Mouse (Mus musculus) cerebellum, adult 2 months (tissue): ENCODE results near the gene Fam49a. TPM values are rescaled to one million over a fixed set of nuclear protein-coding genes. Genes with fewer than 3 reads are reported as not detected.

Experiments used
- DNase-seq, 2 experiments: peaks; one replicate each; pipeline ENCODE4 v3.0.0; 2021
- H3K27ac ChIP-seq: fragments of 200-500 bp; 2 replicates; pipeline ENCODE4 v1.5.1; 2012; ENCODE audit warnings: low read length, control low read depth, inconsistent platforms; ENCODE audit not compliant: insufficient read depth
- H3K27me3 ChIP-seq: fragments of 200-500 bp; 2 replicates; pipeline ENCODE4 v1.6.1; 2012; ENCODE audit warnings: inconsistent platforms, mild to moderate bottlenecking, low read length, moderate library complexity; ENCODE audit not compliant: control insufficient read depth, insufficient read depth
- H3K4me1 ChIP-seq: fragments of 200-500 bp; 2 replicates; pipeline ENCODE4 v1.6.1; 2011; ENCODE audit warnings: low read length; ENCODE audit not compliant: control insufficient read depth, insufficient read depth
- H3K4me3 ChIP-seq: fragments of 200-500 bp; replicated peaks from 2 replicates; pipeline ENCODE3; 2011; ENCODE audit warnings: mild to moderate bottlenecking, low read depth, low read length, control low read depth; ENCODE audit not compliant: insufficient read depth
- CTCF ChIP-seq: fragments of 200-500 bp; IDR thresholded peaks from 2 replicates; pipeline ENCODE4 v1.5.1; 2011; ENCODE audit warnings: low read depth, mild to moderate bottlenecking, control low read depth, low read length, moderate library complexity, borderline replicate concordance; ENCODE audit not compliant: insufficient read depth
- POLR2A ChIP-seq: fragments of 200-500 bp; IDR thresholded peaks from 2 replicates; pipeline ENCODE4 v1.6.1; 2011; ENCODE audit warnings: low read length, control low read depth, borderline replicate concordance; ENCODE audit not compliant: insufficient read depth
- WGBS: fragments of 180-500 bp; shearing (Covaris S2); methylation state at CpG from one replicate; pipeline ENCODE4 v1.1.7; 2018; 5-methylcytosine and 5-hydroxymethylcytosine counted together
- polyA plus RNA-seq: library from polyadenylated mRNA; depleted of rRNA; stranded (reverse); fragments of >200 nt; gene quantifications from 2 replicates; pipeline ENCODE4 v1.2.3, GENCODE M21; 2012

The Fam49a gene
- polyA plus RNA-seq, 1 experiment = 19.6 TPM

- Histone ChIP-seq H3K4me3 (no peak overlapping the region), H3K27me3 (no peaks in the 10 kb centered on the region), H3K27ac (no peak overlapping the region), H3K4me1 (peaks cover 19% of the 10 kb centered on the region; the same call in 1 of the 2 replicates)
- WGBS = 71% methylated on average over 10 of the region's 10 CpGs
- DNase-seq = no peak
- TF ChIP-seq POLR2A (no peak), CTCF (no peak)
Measured at GRCm38 (mm10) chr12:12354115-12354653, 92.2 kb downstream of the Fam49a start.

- peaks cover 19% of the 10 kb centered on the region; the same call in 1 of the 2 replicates for H3K4me1 ChIP-seq
- WGBS = 57% methylated on average over 9 of the region's 9 CpGs
- peak; percentile 20 to 31 for DNase-seq
- H3K27ac ChIP-seq = peak overlapping the region; percentile 78; the same call in 1 of the 2 replicates
- no peak overlapping the region for H3K4me3 ChIP-seq
- no peaks in the 10 kb centered on the region for H3K27me3 ChIP-seq
- TF ChIP-seq POLR2A = no peak
- no peak for TF ChIP-seq CTCF
Measured at GRCm38 (mm10) chr12:12356048-12356447, 94.1 kb downstream of the Fam49a start.

- DNase-seq = peak; percentile 64 to 74
- no peaks in the 10 kb centered on the region for H3K27me3 ChIP-seq
- H3K4me3 ChIP-seq = no peak overlapping the region
- H3K27ac ChIP-seq = peak overlapping the region; percentile 78
- WGBS = 4% methylated on average over 1 of the region's 1 CpGs
- H3K4me1 ChIP-seq = peaks cover 19% of the 10 kb centered on the region; the same call in 1 of the 2 replicates
- TF ChIP-seq POLR2A = no peak
- TF ChIP-seq CTCF = no peak
Measured at GRCm38 (mm10) chr12:12356463-12356862, 94.5 kb downstream of the Fam49a start.

- WGBS = 12% methylated on average over 5 of the region's 5 CpGs
- TF ChIP-seq CTCF (no peak), POLR2A (no peak)
- H3K27ac ChIP-seq = peak overlapping the region; percentile 78
Measured at GRCm38 (mm10) chr12:12356946-12357345, 95.0 kb downstream of the Fam49a start.

GRCm38 (mm10) chr12:12359923-12360322, 98.0 kb downstream of the Fam49a start:
- 72% methylated on average over 5 of the region's 5 CpGs for WGBS
- Histone ChIP-seq H3K27ac (no peak overlapping the region), H3K4me3 (no peak overlapping the region), H3K4me1 (peaks cover 19% of the 10 kb centered on the region; the same call in 1 of the 2 replicates), H3K27me3 (no peaks in the 10 kb centered on the region)
- TF ChIP-seq CTCF = no peak
- TF ChIP-seq POLR2A = no peak
- DNase-seq = no peak

More at GRCm38 (mm10) chr12:12356946-12357345, 95.0 kb downstream of the Fam49a start:
- Histone ChIP-seq H3K4me3 (no peak overlapping the region), H3K4me1 (peaks cover 19% of the 10 kb centered on the region; the same call in 1 of the 2 replicates), H3K27me3 (no peaks in the 10 kb centered on the region)
- DNase-seq = peak; percentile 53 to 77

- no peak for DNase-seq
- H3K27me3 ChIP-seq = no peaks in the 10 kb centered on the region
- H3K4me3 ChIP-seq = no peak overlapping the region
- TF ChIP-seq CTCF (no peak), POLR2A (no peak)
- peaks cover 2% of the 10 kb centered on the region; the same call in 1 of the 2 replicates for H3K4me1 ChIP-seq
- 89% methylated on average over 10 of the region's 10 CpGs for WGBS
- no peak overlapping the region for H3K27ac ChIP-seq
Measured at GRCm38 (mm10) chr12:12362371-12362770, 100.4 kb downstream of the Fam49a start.

GRCm38 (mm10) chr12:12364201-12364600, 102.3 kb downstream of the Fam49a start:
- H3K27ac ChIP-seq = no peak overlapping the region

GRCm38 (mm10) chr12:12367423-12367822, 105.5 kb downstream of the Fam49a start:
- 45% methylated on average over 5 of the region's 5 CpGs for WGBS
- DNase-seq = no peak
- no peaks in the 10 kb centered on the region for H3K27me3 ChIP-seq
- no peaks in the 10 kb centered on the region for H3K4me1 ChIP-seq
- H3K27ac ChIP-seq = no peak overlapping the region
- no peak overlapping the region for H3K4me3 ChIP-seq
- no peak for TF ChIP-seq CTCF
- TF ChIP-seq POLR2A = no peak

More at GRCm38 (mm10) chr12:12364201-12364600, 102.3 kb downstream of the Fam49a start:
- H3K27me3 ChIP-seq = no peaks in the 10 kb centered on the region
- DNase-seq = no peak
- H3K4me3 ChIP-seq = no peak overlapping the region
- WGBS = 88% methylated on average over 8 of the region's 8 CpGs
- no peaks in the 10 kb centered on the region for H3K4me1 ChIP-seq
- TF ChIP-seq CTCF (no peak), POLR2A (no peak)
